Mouse (Mus musculus): ENCODE data around the gene Drc3.

- TF ChIP-seq CTCF (IDR thresholded peaks at IDR 0.05; ENCODE audit: control insufficient read depth, insufficient read depth, insufficient read length) (no peak), CEBPB (IDR thresholded peaks at IDR 0.05; ENCODE audit: low read depth) (no peak), MYOG (IDR thresholded peaks at IDR 0.05; ENCODE audit: control insufficient read depth, extremely low read depth, insufficient read length) (no peak)
Measured at GRCm38 (mm10) chr11:60417717-60418472, 64.8 kb downstream of the Drc3 start, which contains the start of gene Atpaf2.

All from C2C12 (cell line).